Mouse (Mus musculus) fat pad, adult 2 months (tissue): ENCODE data around the gene B4gat1.

Experiments
- DNase-seq: peaks from one replicate; pipeline ENCODE4 v3.0.0-alpha.2; 2011; ENCODE audit warnings: low read depth, low spot score; ENCODE audit errors: extremely low read depth

The B4gat1 gene

DNA sequence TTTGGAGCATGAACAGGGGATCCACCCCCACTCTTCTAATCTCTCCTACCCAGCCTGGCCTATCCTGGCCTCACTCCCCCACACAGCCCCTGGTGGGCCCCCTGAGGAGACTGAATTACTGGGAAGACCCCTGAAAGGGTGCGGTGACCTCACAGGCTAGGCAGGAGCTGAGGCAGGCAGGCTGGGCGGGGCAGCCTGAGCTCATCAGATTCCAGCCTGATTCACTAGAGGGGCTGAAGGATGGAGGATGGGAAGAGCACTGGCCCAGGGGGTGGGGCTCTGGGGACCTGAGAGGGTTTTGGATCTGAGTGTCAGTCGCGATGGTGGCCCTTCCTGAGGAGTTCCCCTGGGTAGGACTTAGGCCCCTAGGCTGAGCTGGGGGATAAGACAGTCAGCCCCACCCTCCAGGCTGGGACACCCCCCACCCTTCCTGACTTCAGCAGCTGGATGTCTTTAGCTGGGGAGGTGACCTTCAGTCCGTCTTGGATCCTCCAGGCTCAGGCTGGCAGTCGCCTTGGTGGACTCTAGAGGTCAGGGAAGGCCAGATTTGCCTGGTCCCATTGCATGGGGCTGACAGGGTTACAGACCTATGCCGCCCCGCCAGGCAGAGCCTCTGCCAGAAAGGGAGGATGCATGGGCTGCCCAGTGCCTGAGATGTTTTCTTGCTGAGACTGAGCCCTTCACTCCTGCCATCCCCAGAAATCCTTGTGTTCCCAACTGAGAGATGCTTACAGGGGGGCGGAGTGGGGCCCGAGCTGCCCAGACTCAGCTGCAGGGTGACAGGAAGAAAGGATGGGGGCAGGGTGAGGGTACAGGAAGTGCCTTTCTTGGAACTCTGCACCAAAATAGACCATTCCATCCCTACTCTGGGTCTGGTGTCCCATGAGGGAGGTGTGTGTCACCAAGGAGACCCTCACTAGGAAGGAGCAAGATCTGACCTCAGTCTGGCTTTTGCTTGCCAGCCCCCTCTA is 20.5 kb downstream of the B4gat1 start:
- no peak for DNase-seq

GRCm38 (mm10) chr19:5060365-5061330 is 22.0 kb downstream of the B4gat1 start:
- DNase-seq, result no peak

GRCm38 (mm10) chr19:5062041-5062440 is 23.4 kb downstream of the B4gat1 start:
- DNase-seq, result no peak

GRCm38 (mm10) chr19:5062446-5062845 is 23.8 kb downstream of the B4gat1 start:
- no peak for DNase-seq

- no peak for DNase-seq
Measured at GRCm38 (mm10) chr19:5065104-5065503, 26.5 kb downstream of the B4gat1 start.

GRCm38 (mm10) chr19:5067040-5067799 is 28.6 kb downstream of the B4gat1 start:
- DNase-seq, result no peak

- DNase-seq, result no peak
Measured at GRCm38 (mm10) chr19:5067867-5068569, 29.4 kb downstream of the B4gat1 start, which contains the start of gene Cd248. Gene Cd248, plus strand, starts transcription at chr19:5068078.

GRCm38 (mm10) chr19:5068570-5069234 is 30.1 kb downstream of the B4gat1 start:
- no peak for DNase-seq

GRCm38 (mm10) chr19:5069486-5069885 is 30.9 kb downstream of the B4gat1 start:
- DNase-seq, result no peak

GRCm38 (mm10) chr19:5069978-5070377 is 31.4 kb downstream of the B4gat1 start:
- no peak for DNase-seq

- DNase-seq, result no peak
Measured at GRCm38 (mm10) chr19:5071077-5071476, 32.5 kb downstream of the B4gat1 start.

DNA sequence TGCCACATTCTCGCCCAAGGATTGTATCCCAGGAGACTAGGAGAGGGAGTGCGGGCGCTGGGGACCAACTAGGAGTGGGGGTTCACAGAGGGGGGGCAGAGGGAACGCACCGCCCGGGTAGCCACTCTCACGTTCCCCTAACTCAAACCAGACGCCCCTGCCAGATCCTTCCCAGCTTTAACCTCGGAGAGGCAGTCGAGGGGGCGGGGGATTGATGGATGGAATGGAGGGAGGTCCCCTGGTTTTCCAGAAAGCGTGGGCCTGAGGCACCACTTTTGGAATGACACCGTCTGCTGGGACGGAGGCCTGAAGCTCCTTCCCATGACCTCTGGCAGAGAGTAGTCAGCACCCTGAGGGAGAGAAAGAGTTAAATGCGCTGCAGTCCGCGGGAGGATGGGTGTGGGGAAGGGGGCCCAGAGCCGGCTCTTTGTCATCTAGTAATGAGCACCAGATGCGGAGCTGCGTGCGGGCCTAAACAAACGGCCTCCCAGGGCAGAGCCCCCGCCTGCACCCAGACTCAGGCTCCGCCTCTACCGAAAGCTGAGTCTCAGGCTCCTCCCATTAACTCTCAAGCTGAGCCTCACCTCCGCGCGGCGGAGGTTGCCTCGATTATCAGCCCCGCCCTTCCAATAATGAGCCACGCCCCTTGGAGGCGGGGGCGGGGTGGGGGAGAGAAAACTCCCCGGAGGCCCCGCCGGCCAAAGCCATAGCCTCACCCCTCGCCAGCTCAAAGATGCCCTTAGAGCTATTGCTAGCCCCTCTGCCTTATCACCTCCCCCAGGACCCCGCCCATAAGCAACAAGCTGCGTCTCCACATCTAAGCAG is 33.1 kb downstream of the B4gat1 start:
- no peak for DNase-seq

GRCm38 (mm10) chr19:5072389-5073019 is 33.9 kb downstream of the B4gat1 start:
- DNase-seq, result peak; percentile 43

DNA sequence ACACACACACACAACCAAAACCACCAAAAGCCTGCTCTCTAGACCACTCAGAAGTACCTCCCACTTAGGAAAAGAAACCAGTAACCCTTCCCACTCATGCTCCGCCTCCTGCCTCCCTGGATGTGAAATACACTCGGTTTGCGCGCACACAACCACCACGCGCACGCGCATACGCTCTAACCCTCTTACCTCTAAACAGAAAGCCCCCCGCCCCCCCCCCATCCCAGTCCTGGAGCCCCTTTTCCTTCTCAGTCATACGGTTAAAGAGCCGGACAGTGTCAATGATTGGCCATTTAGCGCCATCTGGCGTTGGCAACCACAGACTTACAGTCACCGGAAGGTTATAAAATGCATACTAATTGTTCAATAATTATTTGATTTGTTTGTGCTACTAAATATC is 34.4 kb downstream of the B4gat1 start:
- DNase-seq, result no peak

GRCm38 (mm10) chr19:5073518-5073917 is 34.9 kb downstream of the B4gat1 start:
- no peak for DNase-seq

- DNase-seq, result no peak
Measured at GRCm38 (mm10) chr19:5079279-5079678, 40.7 kb downstream of the B4gat1 start.

- DNase-seq, result no peak
Measured at GRCm38 (mm10) chr19:5082005-5082404, 43.4 kb downstream of the B4gat1 start.

- DNase-seq, result no peak
Measured at GRCm38 (mm10) chr19:5082596-5082995, 44.0 kb downstream of the B4gat1 start.
